Mouse (Mus musculus): ENCODE data around the gene Tmem252.

DNA sequence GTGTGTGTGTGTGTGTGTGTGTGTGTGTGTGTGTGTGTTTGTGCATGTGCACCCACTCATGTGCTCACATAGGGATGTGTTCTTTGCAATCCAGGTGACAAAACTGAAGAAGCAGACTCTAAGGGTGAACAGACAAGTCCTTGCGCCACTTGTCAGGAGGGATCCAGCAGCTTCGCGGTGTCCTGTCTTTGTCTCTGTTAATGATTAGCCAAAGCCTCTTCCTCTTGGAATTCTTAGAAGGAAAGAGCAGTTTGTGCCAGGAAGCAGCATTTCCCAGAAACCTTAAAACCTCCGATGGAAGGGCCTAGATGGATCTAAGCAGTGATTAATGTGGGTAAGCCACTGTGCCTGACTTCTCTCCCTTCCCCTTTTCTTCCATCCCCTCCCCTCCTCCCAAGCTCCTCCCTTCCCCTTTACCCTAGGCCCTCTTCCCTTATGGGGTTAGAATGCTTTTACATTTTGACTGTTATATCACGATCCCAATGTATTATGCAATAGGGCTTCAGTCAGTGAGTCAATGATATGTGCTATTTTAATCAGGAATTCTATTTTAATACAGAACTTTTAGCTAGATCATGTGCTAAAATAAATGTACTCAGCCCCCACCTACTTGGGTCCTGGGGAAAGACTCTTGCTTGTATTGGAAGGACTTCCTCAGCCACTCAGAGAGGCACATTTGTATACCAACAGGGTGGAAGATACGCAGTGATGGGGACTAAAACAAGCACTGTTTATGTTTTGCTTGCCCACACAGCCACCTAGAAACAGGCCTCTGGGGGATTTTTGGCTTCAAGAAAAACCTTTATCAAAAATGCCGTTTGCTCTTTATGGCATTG, 33.5 kb downstream of the Tmem252 start:
- TF ChIP-seq POLR2A (IDR thresholded peaks at IDR 0.05; ENCODE audit: insufficient read depth, low read depth, low read length) (no peak), CTCF (IDR thresholded peaks at IDR 0.05; ENCODE audit: insufficient read depth, low read depth, low read length) (no peak)

Measured in olfactory bulb, adult 2 months (tissue).